Mouse (Mus musculus): Measurements from ENCODE around the gene Klhl42.
A peak's percentile ranks its signal among the peaks of the same experiment; 100 is the strongest.

Gene Klhl42

DNA sequence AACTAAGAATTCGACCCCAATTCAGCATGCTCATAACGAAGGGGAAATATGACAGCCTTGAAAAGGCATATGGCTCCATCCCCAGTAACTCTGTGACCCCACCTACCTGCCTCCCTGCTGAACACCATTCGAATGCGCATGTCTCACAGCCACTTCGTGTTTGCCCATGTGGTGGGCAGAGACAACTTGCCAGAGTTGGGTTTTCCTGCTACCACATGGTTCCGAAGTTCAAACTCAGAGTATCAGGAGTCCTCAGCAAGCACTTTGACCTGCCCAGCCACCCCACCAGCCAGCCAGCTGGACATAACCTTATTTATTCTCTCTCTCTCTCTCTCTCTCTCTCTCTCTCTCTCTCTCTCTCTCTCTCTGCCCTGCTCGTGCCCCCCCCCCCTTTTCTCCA, 3.4 kb upstream of the Klhl42 start:
- peak in 1 of 2 experiments; percentile 26 for DNase-seq

- no peak for DNase-seq
These were observed 2.7 kb upstream of the Klhl42 start for GRCm38 (mm10) chr6:147088517-147088916.

DNA sequence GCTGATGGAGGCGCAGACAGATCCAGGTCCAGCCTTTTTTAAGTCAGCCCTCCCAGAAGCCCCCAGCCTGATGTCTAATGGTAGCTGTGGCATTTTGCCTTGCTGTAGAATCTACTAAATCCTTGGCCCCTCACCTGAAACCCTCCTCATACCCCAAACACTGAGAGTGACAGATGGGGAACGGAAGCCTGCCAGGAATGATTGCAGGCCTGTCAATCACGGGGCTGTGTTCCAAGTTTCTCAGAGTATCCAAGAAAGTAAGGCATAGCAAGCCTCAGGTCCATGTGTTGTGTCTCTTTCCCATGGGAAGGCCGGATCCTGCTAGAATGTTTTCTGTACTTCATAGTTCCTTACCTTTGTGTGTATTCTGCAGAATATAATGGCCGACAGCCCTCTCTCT, 988 bp upstream of the Klhl42 start:
- DNase-seq: no peak

GRCm38 (mm10) chr6:147092136-147092535, 957 bp downstream of the Klhl42 start:
- peak; percentile 48 to 67 for DNase-seq

- no peak for DNase-seq
These were observed 3.6 kb downstream of the Klhl42 start for GRCm38 (mm10) chr6:147094771-147095170.

GRCm38 (mm10) chr6:147096109-147096508, 4.9 kb downstream of the Klhl42 start:
- DNase-seq: no peak

- no peak for DNase-seq
These were observed 5.8 kb downstream of the Klhl42 start for GRCm38 (mm10) chr6:147096934-147097333.

DNA sequence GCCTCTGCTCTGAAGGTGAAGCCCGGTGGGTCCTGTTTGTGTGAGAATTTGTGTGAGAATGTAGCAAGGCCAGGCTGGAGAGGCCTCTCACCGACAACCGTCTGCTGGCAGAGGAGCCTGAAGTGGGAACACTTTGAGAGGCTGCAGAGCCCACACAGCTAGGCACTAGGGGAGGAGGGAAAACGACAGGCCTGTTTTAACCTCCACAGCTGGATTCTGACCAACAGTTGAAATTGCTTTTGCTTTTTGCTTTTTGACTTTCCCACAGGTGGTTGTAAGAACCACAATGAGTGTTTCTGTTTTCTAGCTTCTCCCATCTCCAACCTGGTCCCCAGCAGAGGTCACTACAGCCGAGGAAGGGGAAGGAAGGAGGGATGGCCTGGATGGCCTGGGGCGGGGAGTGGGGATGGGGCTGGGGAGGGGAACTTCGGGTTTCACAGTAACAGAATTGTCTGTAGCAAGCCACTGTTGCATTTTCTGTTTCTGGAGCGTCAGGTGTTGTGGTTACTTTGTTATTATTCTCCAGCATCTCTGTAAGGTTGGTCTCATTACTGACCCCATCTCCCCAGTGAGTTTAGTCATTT, 6.3 kb downstream of the Klhl42 start:
- DNase-seq: no peak

- DNase-seq: peak; percentile 31 to 56
These were observed 8.5 kb downstream of the Klhl42 start for GRCm38 (mm10) chr6:147099458-147100277.

DNA sequence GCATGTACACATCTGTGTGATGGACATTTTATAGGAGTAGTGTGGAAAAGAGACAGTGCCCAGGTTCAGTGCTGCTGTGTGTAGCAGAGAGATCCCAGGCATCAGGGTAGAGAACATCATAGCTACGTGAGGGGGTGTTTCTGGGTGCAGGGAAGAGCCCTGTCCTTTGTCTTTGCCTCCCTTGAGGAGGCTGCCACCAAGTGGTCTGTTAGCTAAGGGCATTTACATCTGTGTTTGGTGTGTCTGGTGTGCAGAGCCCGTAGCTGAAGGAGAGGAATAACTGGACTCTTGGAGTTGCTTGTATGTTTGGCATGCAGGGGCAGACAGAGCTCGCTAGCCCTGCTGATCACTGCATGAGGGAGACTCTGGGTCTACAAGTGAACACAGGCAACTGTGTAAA, 11.1 kb downstream of the Klhl42 start:
- DNase-seq: no peak

- DNase-seq: no peak
These were observed 14.3 kb downstream of the Klhl42 start for GRCm38 (mm10) chr6:147105529-147105928.

DNA sequence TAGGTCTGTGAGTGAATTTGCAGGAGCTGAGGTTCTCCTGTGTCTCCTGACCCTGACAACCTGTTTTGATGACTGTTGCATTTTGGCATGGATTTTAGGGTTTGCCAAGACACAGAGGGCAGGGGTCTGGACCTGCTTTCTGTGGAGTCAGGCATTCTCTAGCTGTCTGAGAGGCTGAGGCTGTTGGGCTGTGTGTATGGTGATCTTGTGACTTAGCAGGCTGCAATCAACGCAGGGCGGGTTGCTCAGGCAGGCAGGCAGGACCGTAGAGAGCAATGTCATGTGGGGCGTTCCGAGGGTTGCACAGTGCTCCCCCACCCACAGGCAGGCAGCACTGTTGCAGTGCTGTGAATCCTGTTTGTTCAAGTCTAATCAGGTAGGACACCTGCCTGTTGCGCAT, 15.5 kb downstream of the Klhl42 start:
- no peak for DNase-seq

- no peak for DNase-seq
These were observed 18.1 kb downstream of the Klhl42 start for GRCm38 (mm10) chr6:147109283-147109682.

GRCm38 (mm10) chr6:147116579-147116978, 25.4 kb downstream of the Klhl42 start:
- peak; percentile 93 for DNase-seq

- no peak for DNase-seq
These were observed 26.6 kb downstream of the Klhl42 start for GRCm38 (mm10) chr6:147117764-147118163.

GRCm38 (mm10) chr6:147118190-147118589, 27.0 kb downstream of the Klhl42 start:
- no peak for DNase-seq

- no peak for DNase-seq
These were observed 30.1 kb downstream of the Klhl42 start for GRCm38 (mm10) chr6:147121320-147121719.

DNA sequence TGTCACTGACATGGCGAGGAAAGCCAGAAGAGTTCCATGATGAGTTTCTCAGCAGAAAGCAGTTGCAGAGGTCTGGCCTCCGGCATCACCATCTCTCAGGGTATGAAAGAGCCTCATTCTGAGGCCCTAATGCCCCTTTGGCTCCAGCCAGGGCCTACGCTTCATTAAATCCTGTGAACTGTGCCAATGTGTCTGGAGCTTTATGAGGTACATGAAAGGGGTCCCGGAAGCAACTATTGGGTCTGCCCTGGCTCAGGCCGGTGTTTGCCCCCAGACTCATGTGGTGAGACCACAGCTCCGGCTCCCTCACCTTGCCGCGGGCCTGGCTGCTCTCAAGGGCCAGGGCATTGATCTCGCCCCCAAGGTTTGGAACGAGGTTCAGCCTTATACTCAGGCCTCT, 36.1 kb downstream of the Klhl42 start:
- DNase-seq: no peak

GRCm38 (mm10) chr6:147138260-147138659, 47.1 kb downstream of the Klhl42 start:
- no peak for DNase-seq

DNA sequence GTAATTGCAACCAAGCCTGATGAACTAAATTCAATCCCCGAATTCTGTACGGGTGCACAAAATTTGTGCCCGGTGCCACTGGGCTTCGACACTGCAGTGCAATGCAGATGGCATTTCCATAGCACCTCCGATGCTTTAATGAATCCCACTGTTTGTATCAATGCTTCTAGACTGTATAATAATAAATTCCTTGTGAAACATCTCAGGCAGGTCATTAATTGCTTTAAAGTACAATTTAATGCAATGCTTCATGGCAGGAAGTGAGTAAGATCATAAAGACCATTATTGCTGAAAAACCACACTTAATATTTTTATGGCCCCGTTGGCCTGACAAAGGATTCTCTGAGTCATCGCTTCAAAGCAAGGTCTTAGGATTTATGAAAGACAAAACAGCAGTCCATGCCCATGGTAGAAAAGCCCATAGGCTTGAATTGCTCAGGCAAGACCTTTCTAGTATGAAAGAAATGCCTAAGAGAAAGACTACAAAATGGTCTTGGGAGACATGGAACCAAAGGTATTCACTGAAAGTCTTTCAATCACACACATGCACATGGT, 49.5 kb downstream of the Klhl42 start:
- DNase-seq: no peak

DNA sequence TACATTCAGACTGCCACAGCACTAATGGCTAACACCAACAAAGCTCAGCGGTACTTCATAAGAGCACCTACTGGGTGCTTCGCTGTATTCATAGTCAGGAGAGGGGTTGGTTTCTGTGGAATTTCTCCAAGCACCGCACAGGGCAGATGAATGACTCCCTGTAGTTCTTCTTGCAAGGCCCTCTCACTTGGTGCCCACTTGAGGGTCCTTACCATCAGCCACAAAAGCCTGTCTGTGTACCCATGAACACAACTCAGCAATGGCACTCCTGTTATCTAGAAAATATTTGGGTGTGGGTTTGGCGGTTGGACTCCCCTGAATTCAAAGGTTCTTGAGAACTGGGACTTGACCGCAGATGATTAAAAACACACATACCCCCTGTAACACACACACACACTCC, 53.5 kb downstream of the Klhl42 start:
- no peak for DNase-seq

- peak; percentile 63 to 70 for DNase-seq
These were observed 54.1 kb downstream of the Klhl42 start for GRCm38 (mm10) chr6:147145277-147145676.

DNA sequence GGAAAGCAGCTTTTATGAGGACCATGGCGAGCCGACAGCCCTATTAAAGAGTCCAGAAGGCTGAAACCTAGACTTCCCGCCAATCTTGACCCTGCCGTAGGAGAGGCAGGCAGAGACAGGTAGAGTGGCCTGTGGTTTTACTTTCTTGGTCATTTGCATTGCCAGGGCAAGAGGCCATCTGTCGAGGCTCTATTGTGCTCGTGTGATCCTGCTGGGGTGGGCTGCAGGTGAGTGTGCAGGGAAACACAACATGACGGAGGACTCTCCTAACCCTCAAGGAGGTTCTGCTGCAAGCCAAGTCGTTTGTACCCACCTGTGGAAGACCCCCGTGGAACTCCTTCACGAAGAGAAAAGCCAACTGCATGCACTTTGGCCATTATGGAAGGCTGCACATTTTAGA, 54.6 kb downstream of the Klhl42 start:
- no peak for DNase-seq

DNA sequence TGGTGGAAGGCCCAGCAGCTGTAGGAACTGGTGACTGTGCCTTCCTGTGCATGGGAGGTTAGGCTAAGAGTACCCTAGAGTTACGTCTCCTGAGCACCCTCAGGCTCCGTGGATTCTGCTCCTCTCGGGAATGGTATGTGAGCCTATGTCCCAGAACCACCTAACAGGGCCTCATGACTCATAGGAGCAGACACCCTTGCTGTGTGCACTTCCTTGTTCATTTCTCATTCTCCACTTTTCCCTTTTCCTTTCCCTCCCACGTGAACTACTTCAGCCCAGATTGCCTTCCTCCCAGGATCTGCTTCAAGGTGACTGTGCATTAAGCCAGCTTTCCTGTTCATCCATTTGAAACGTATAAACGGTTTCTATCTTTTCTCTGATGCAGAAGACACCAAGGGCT, 59.9 kb downstream of the Klhl42 start:
- no peak for DNase-seq
